Mouse (Mus musculus) bone marrow macrophage, adult 2 months (primary cell): Measurements from ENCODE around the gene Dyrk1a.

Experiments
- CTCF ChIP-seq: IDR thresholded peaks from 2 replicates; pipeline ENCODE4 v1.5.1; 2012; ENCODE audit warnings: low read depth, mild to moderate bottlenecking, low read length, moderate library complexity
- POLR2A ChIP-seq: IDR thresholded peaks from 2 replicates; pipeline ENCODE4 v1.6.1; 2012; ENCODE audit warnings: mild to moderate bottlenecking, low read depth, low read length, borderline replicate concordance

GRCm38 (mm10) chr16:94590977-94591376 lies 21.2 kb downstream of the Dyrk1a start:
- TF ChIP-seq POLR2A (no peak), CTCF (no peak)
